Mouse (Mus musculus) heart, adult 9 months (tissue): ENCODE results near the gene Skida1.
A peak's percentile ranks its signal among the peaks of the same experiment; 100 is the strongest.

ENCODE experiments used
- DNase-seq, 2 experiments: peaks; one replicate each; pipeline ENCODE4 v3.0.0; 2022; ENCODE audit warnings: low spot score in 2 of 2

Skida1 gene

GRCm38 (mm10) chr2:18040347-18041160, 8.3 kb downstream of the Skida1 start:
- no peak for DNase-seq

- DNase-seq: no peak
Measured at GRCm38 (mm10) chr2:18039566-18040290, 9.1 kb downstream of the Skida1 start.

GRCm38 (mm10) chr2:18038895-18039371, 9.9 kb downstream of the Skida1 start:
- no peak for DNase-seq

- DNase-seq: no peak
Measured at GRCm38 (mm10) chr2:18038141-18038752, 10.6 kb downstream of the Skida1 start.

- no peak for DNase-seq
Measured at GRCm38 (mm10) chr2:18037491-18037890, 11.4 kb downstream of the Skida1 start, which contains the start of gene A930004D18Rik. A930004D18Rik (minus strand) TSS chr2:18037737.

- DNase-seq: no peak
Measured at GRCm38 (mm10) chr2:18034371-18035250, 14.2 kb downstream of the Skida1 start.

- no peak for DNase-seq
Measured at GRCm38 (mm10) chr2:18033166-18034108, 15.4 kb downstream of the Skida1 start.

- DNase-seq: no peak
Measured at GRCm38 (mm10) chr2:18032538-18032895, 16.3 kb downstream of the Skida1 start.

GRCm38 (mm10) chr2:18031831-18032537, 16.9 kb downstream of the Skida1 start:
- DNase-seq: peak in 1 of 2 experiments; percentile 41

- DNase-seq: peak in 1 of 2 experiments; percentile 37
Measured at GRCm38 (mm10) chr2:18031271-18031821, 17.5 kb downstream of the Skida1 start.

GRCm38 (mm10) chr2:18030581-18030980, 18.3 kb downstream of the Skida1 start:
- no peak for DNase-seq

GRCm38 (mm10) chr2:18029656-18030055, 19.2 kb downstream of the Skida1 start:
- no peak for DNase-seq

GRCm38 (mm10) chr2:18028140-18029021, 20.5 kb downstream of the Skida1 start:
- peak; percentile 93 to 94 for DNase-seq

- DNase-seq: peak; percentile 93 to 95
Measured at GRCm38 (mm10) chr2:18027448-18028139, 21.3 kb downstream of the Skida1 start.

- DNase-seq: peak; percentile 58 to 67
Measured at GRCm38 (mm10) chr2:18026116-18026947, 22.5 kb downstream of the Skida1 start.

GRCm38 (mm10) chr2:18025781-18026115, 23.1 kb downstream of the Skida1 start:
- no peak for DNase-seq

GRCm38 (mm10) chr2:18025116-18025515, 23.7 kb downstream of the Skida1 start:
- no peak for DNase-seq
